Mouse (Mus musculus) thymus, adult 2 months (tissue): Measurements from ENCODE around the gene Ascl1.

Experiments
- CTCF ChIP-seq: fragments of 200-500 bp; IDR thresholded peaks from 2 replicates; pipeline ENCODE4 v1.5.1; 2012; ENCODE audit warnings: mild to moderate bottlenecking, control low read depth, low read length, moderate library complexity, borderline replicate concordance; ENCODE audit not compliant: control insufficient read depth, poor library complexity, insufficient read depth; ENCODE audit errors: extremely low read depth
- POLR2A ChIP-seq: fragments of 200-500 bp; IDR thresholded peaks from 2 replicates; pipeline ENCODE4 v1.6.1; 2012; ENCODE audit warnings: mild to moderate bottlenecking, low read length, control low read depth, moderate library complexity; ENCODE audit not compliant: control insufficient read depth, poor library complexity, insufficient read depth; ENCODE audit errors: extremely low read depth

GRCm38 (mm10) chr10:87534172-87534571, 40.7 kb upstream of the Ascl1 start:
- TF ChIP-seq CTCF, result no peak
- TF ChIP-seq POLR2A, result no peak
